Mouse (Mus musculus): ENCODE measurements around the gene Mogat1.

GRCm38 (mm10) chr1:78536310-78537164 is 25.7 kb downstream of the Mogat1 start:
- TF ChIP-seq CTCF (IDR thresholded peaks at IDR 0.05; ENCODE audit: extremely low read depth, insufficient read depth, low read length) = peak; percentile 72
- TF ChIP-seq POLR2A (IDR thresholded peaks at IDR 0.05; ENCODE audit: extremely low read depth, insufficient read depth, low read length) = no peak
